Mouse (Mus musculus) C2C12 (cell line): Measurements from ENCODE around the gene Cd37. TPM values are rescaled to one million over a fixed set of nuclear protein-coding genes. Genes with fewer than 3 reads are reported as not detected.

Source experiments
- H3K27me3 ChIP-seq: one replicate; pipeline ENCODE4 v1.6.1; 2011; ENCODE audit not compliant: control insufficient read depth, insufficient read depth, insufficient read length
- H3K36me3 ChIP-seq: one replicate; pipeline ENCODE4 v1.6.1; 2011; ENCODE audit not compliant: control insufficient read depth, insufficient read depth
- H3K4me3 ChIP-seq: one replicate; pipeline ENCODE4 v1.5.1; 2011; ENCODE audit warnings: mild to moderate bottlenecking, control low read depth; ENCODE audit not compliant: poor library complexity, insufficient read depth, severe bottlenecking
- H3K79me2 ChIP-seq: one replicate; pipeline ENCODE4 v1.6.1; 2011; ENCODE audit not compliant: control insufficient read depth, insufficient read depth
- H3K79me3 ChIP-seq: one replicate; pipeline ENCODE4 v1.6.1; 2011; ENCODE audit warnings: low read depth, control low read depth
- H3ac ChIP-seq: one replicate; pipeline ENCODE3; 2011; ENCODE audit warnings: low read depth; ENCODE audit not compliant: control insufficient read depth, insufficient read length
- CEBPB ChIP-seq: IDR thresholded peaks from one replicate; pipeline ENCODE4 v1.6.1; 2011; ENCODE audit warnings: low read depth, mild to moderate bottlenecking, control low read depth, moderate library complexity
- CTCF ChIP-seq: IDR thresholded peaks from one replicate; pipeline ENCODE4 v1.5.1; 2011; ENCODE audit not compliant: control insufficient read depth, insufficient read depth, insufficient read length
- FOSL1 ChIP-seq: IDR thresholded peaks from one replicate; pipeline ENCODE4 v1.8.0; 2011; ENCODE audit warnings: mild to moderate bottlenecking, low read length; ENCODE audit not compliant: poor library complexity, insufficient read depth, severe bottlenecking
- MAX ChIP-seq: IDR thresholded peaks from one replicate; pipeline ENCODE4 v1.6.1; 2011; ENCODE audit warnings: mild to moderate bottlenecking, control low read depth
- MYOD1 ChIP-seq: IDR thresholded peaks from one replicate; pipeline ENCODE4 v1.6.1; 2011; ENCODE audit warnings: low read depth; ENCODE audit not compliant: control insufficient read depth, insufficient read length
- MYOG ChIP-seq: IDR thresholded peaks from one replicate; pipeline ENCODE4 v1.6.1; 2011; ENCODE audit not compliant: control insufficient read depth, insufficient read length; ENCODE audit errors: extremely low read depth
- USF1 ChIP-seq: IDR thresholded peaks from one replicate; pipeline ENCODE4 v1.6.1; 2011; ENCODE audit warnings: low read depth, mild to moderate bottlenecking, control low read depth, moderate library complexity
- long read RNA-seq, 2 experiments: library from polyadenylated mRNA; unstranded; transcript quantifications; one replicate each; pipeline ENCODE4 v2.0.0; 2019 to 2020
- polyA plus RNA-seq: library from polyadenylated mRNA; unstranded; fragments of >200 nt; fragmentation: generic; extraction: Trizol; gene quantifications from one replicate; pipeline ENCODE4 v1.2.1, GENCODE M21; 2012; ENCODE audit warnings: missing spikeins

The Cd37 gene
- 0.37 TPM for polyA plus RNA-seq
- long read RNA-seq, experiment 1 = 0 reads
- long read RNA-seq, experiment 2 = 0 reads

GRCm38 (mm10) chr7:45238723-45239496 is at the start of gene Cd37:
Cd37 (minus strand) TSS chr7:45239115.
- Histone ChIP-seq H3K79me2 (no peaks in the 10 kb centered on the region), H3ac (no peak within 1 kb of the TSS), H3K79me3 (no peaks in the 10 kb centered on the region), H3K36me3 (no peaks in the 10 kb centered on the region), H3K27me3 (peaks cover 8% of the 10 kb centered on the region), H3K4me3 (no peak within 1 kb of the TSS)
- TF ChIP-seq MAX (no peak), MYOG (no peak), CTCF (no peak), USF1 (no peak), CEBPB (no peak), FOSL1 (no peak), MYOD1 (no peak)

- TF ChIP-seq USF1 = no peak
- TF ChIP-seq MYOG = no peak
- no peak for TF ChIP-seq FOSL1
- TF ChIP-seq MAX = no peak
- TF ChIP-seq CTCF = no peak
- no peak for TF ChIP-seq MYOD1
- TF ChIP-seq CEBPB = no peak
- Histone ChIP-seq H3K36me3 (no peaks in the 10 kb centered on the region), H3K27me3 (peaks cover 21% of the 10 kb centered on the region), H3K4me3 (no peak overlapping the region), H3ac (no peak overlapping the region), H3K79me3 (no peaks in the 10 kb centered on the region), H3K79me2 (no peaks in the 10 kb centered on the region)
These were observed 47.6 kb upstream of the Cd37 start for GRCm38 (mm10) chr7:45286486-45286885.

GRCm38 (mm10) chr7:45277136-45277760 is 38.3 kb upstream of the Cd37 start, which contains the start of gene Slc6a21:
Slc6a21 (plus strand) TSS chr7:45277513.
- H3K27me3 ChIP-seq = peaks cover 60% of the 10 kb centered on the region
- peak within 1 kb of the TSS; percentile 37 for H3ac ChIP-seq
- H3K79me3 ChIP-seq = no peaks in the 10 kb centered on the region
- no peak within 1 kb of the TSS for H3K4me3 ChIP-seq
- no peaks in the 10 kb centered on the region for H3K36me3 ChIP-seq
- TF ChIP-seq MYOG = no peak
- peak; percentile 94 for TF ChIP-seq CTCF
- no peaks in the 10 kb centered on the region for H3K79me2 ChIP-seq

- no peaks in the 10 kb centered on the region for H3K79me3 ChIP-seq
- H3K79me2 ChIP-seq = no peaks in the 10 kb centered on the region
- TF ChIP-seq MAX = no peak
- no peak for TF ChIP-seq FOSL1
- no peak for TF ChIP-seq USF1
- no peak for TF ChIP-seq CEBPB
- no peak for TF ChIP-seq MYOG
- TF ChIP-seq CTCF = no peak
- TF ChIP-seq MYOD1 = no peak
- no peak overlapping the region for H3ac ChIP-seq
- no peaks in the 10 kb centered on the region for H3K36me3 ChIP-seq
- H3K4me3 ChIP-seq = no peak overlapping the region
- peaks cover 37% of the 10 kb centered on the region for H3K27me3 ChIP-seq
These were observed 34.8 kb upstream of the Cd37 start for GRCm38 (mm10) chr7:45273672-45274071.

GRCm38 (mm10) chr7:45272786-45273412 is 34.0 kb upstream of the Cd37 start:
- peaks cover 40% of the 10 kb centered on the region for H3K27me3 ChIP-seq
- H3K36me3 ChIP-seq = no peaks in the 10 kb centered on the region
- H3K79me3 ChIP-seq = no peaks in the 10 kb centered on the region
- TF ChIP-seq FOSL1 = no peak
- TF ChIP-seq MAX = no peak
- no peak for TF ChIP-seq MYOG
- TF ChIP-seq CEBPB = no peak
- H3K79me2 ChIP-seq = no peaks in the 10 kb centered on the region
- no peak overlapping the region for H3K4me3 ChIP-seq
- H3ac ChIP-seq = no peak overlapping the region
